Mouse (Mus musculus): Measurements from ENCODE around the gene Klf9. TPM values are rescaled to one million over a fixed set of nuclear protein-coding genes. Genes with fewer than 3 reads are reported as not detected.

Gene Klf9
- 1.2 and 1.4 TPM in 2 replicates for polyA plus RNA-seq (2016; fragmentation: Nextera tagmentation; extraction: Ambion mirVana)

- ATAC-seq (ENCODE audit: low FRiP score): peak; percentile 91
- under 1% methylated on average over 52 of the region's 52 CpGs for WGBS
- no peaks in the 10 kb centered on the region for H3K36me3 ChIP-seq (replicated peaks)
- peaks cover 61% of the 10 kb centered on the region for H3K27me3 ChIP-seq
- H3K27ac ChIP-seq: peak within 1 kb of the TSS; percentile 57; the same call in 1 of the 2 replicates
- H3K9me3 ChIP-seq: no peaks in the 10 kb centered on the region
- peak within 1 kb of the TSS; percentile 90 for H3K4me2 ChIP-seq
- peak within 1 kb of the TSS; percentile 53 for H3K4me3 ChIP-seq (replicated peaks)
- H3K9ac ChIP-seq: peak within 1 kb of the TSS; percentile 54
- H3K4me1 ChIP-seq: peaks cover 25% of the 10 kb centered on the region
Observed at GRCm38 (mm10) chr19:23140689-23141317, at the start of gene Klf9. Klf9 (plus strand) TSS chr19:23141226.

- Histone ChIP-seq H3K4me3 (replicated peaks) (no peak overlapping the region), H3K4me2 (no peak overlapping the region), H3K4me1 (no peaks in the 10 kb centered on the region), H3K9me3 (no peaks in the 10 kb centered on the region), H3K27ac (no peak overlapping the region), H3K9ac (no peak overlapping the region), H3K36me3 (replicated peaks) (no peaks in the 10 kb centered on the region), H3K27me3 (no peaks in the 10 kb centered on the region)
- 84% methylated on average over 4 of the region's 4 CpGs for WGBS
- no peak for ATAC-seq (ENCODE audit: low FRiP score)
Observed at GRCm38 (mm10) chr19:23091586-23091985, 49.4 kb upstream of the Klf9 start.

GRCm38 (mm10) chr19:23093548-23093947 lies 47.5 kb upstream of the Klf9 start:
- Histone ChIP-seq H3K27ac (no peak overlapping the region), H3K36me3 (replicated peaks) (no peaks in the 10 kb centered on the region), H3K9me3 (no peaks in the 10 kb centered on the region), H3K4me1 (no peaks in the 10 kb centered on the region), H3K4me2 (no peak overlapping the region), H3K9ac (no peak overlapping the region), H3K27me3 (no peaks in the 10 kb centered on the region), H3K4me3 (replicated peaks) (no peak overlapping the region)
- ATAC-seq (ENCODE audit: low FRiP score): no peak
- 90% methylated on average over 5 of the region's 5 CpGs for WGBS

GRCm38 (mm10) chr19:23094906-23095305 lies 46.1 kb upstream of the Klf9 start:
- H3K4me3 ChIP-seq (replicated peaks): no peak overlapping the region
- H3K27ac ChIP-seq: no peak overlapping the region
- no peaks in the 10 kb centered on the region for H3K9me3 ChIP-seq
- WGBS: 42% methylated on average over 3 of the region's 3 CpGs
- H3K4me1 ChIP-seq: no peaks in the 10 kb centered on the region
- no peak overlapping the region for H3K9ac ChIP-seq
- ATAC-seq (ENCODE audit: low FRiP score): no peak
- no peaks in the 10 kb centered on the region for H3K27me3 ChIP-seq
- no peaks in the 10 kb centered on the region for H3K36me3 ChIP-seq (replicated peaks)
- no peak overlapping the region for H3K4me2 ChIP-seq

GRCm38 (mm10) chr19:23106859-23107258 lies 34.2 kb upstream of the Klf9 start:
- no peaks in the 10 kb centered on the region for H3K27me3 ChIP-seq
- H3K4me3 ChIP-seq (replicated peaks): no peak overlapping the region
- H3K27ac ChIP-seq: no peak overlapping the region
- no peak overlapping the region for H3K9ac ChIP-seq
- H3K36me3 ChIP-seq (replicated peaks): no peaks in the 10 kb centered on the region
- 84% methylated on average over 5 of the region's 5 CpGs for WGBS
- H3K9me3 ChIP-seq: no peaks in the 10 kb centered on the region
- ATAC-seq (ENCODE audit: low FRiP score): no peak
- H3K4me2 ChIP-seq: no peak overlapping the region
- no peaks in the 10 kb centered on the region for H3K4me1 ChIP-seq

GRCm38 (mm10) chr19:23107335-23107734 lies 33.7 kb upstream of the Klf9 start:
- no peaks in the 10 kb centered on the region for H3K36me3 ChIP-seq (replicated peaks)
- no peak overlapping the region for H3K9ac ChIP-seq
- no peak overlapping the region for H3K4me3 ChIP-seq (replicated peaks)
- H3K27me3 ChIP-seq: no peaks in the 10 kb centered on the region
- H3K4me1 ChIP-seq: no peaks in the 10 kb centered on the region
- ATAC-seq (ENCODE audit: low FRiP score): no peak
- H3K9me3 ChIP-seq: no peaks in the 10 kb centered on the region
- 90% methylated on average over 2 of the region's 2 CpGs for WGBS
- no peak overlapping the region for H3K4me2 ChIP-seq
- H3K27ac ChIP-seq: no peak overlapping the region

GRCm38 (mm10) chr19:23121875-23122274 lies 19.2 kb upstream of the Klf9 start:
- no peak overlapping the region for H3K4me2 ChIP-seq
- no peak for ATAC-seq (ENCODE audit: low FRiP score)
- no peaks in the 10 kb centered on the region for H3K27me3 ChIP-seq
- no peaks in the 10 kb centered on the region; the same call in 1 of the 2 replicates for H3K4me1 ChIP-seq
- WGBS: 20% methylated on average over 10 of the region's 10 CpGs
- H3K27ac ChIP-seq: no peak overlapping the region
- H3K4me3 ChIP-seq (replicated peaks): no peak overlapping the region
- H3K9ac ChIP-seq: no peak overlapping the region
- no peaks in the 10 kb centered on the region for H3K9me3 ChIP-seq
- H3K36me3 ChIP-seq (replicated peaks): no peaks in the 10 kb centered on the region

- H3K36me3 ChIP-seq (replicated peaks): no peaks in the 10 kb centered on the region
- no peak overlapping the region for H3K4me2 ChIP-seq
- no peak for ATAC-seq (ENCODE audit: low FRiP score)
- H3K9ac ChIP-seq: no peak overlapping the region
- 85% methylated on average over 7 of the region's 7 CpGs for WGBS
- H3K4me1 ChIP-seq: no peaks in the 10 kb centered on the region; the same call in 1 of the 2 replicates
- H3K9me3 ChIP-seq: no peaks in the 10 kb centered on the region
- H3K27ac ChIP-seq: no peak overlapping the region
- no peak overlapping the region for H3K4me3 ChIP-seq (replicated peaks)
- H3K27me3 ChIP-seq: no peaks in the 10 kb centered on the region
Observed at GRCm38 (mm10) chr19:23124023-23124550, 16.9 kb upstream of the Klf9 start.

- Histone ChIP-seq H3K4me2 (no peak overlapping the region), H3K36me3 (replicated peaks) (no peaks in the 10 kb centered on the region), H3K4me3 (replicated peaks) (no peak overlapping the region), H3K27ac (no peak overlapping the region), H3K9ac (no peak overlapping the region), H3K9me3 (no peaks in the 10 kb centered on the region), H3K4me1 (no peaks in the 10 kb centered on the region; the same call in 1 of the 2 replicates), H3K27me3 (no peaks in the 10 kb centered on the region)
- WGBS: 80% methylated on average over 9 of the region's 9 CpGs
- ATAC-seq (ENCODE audit: low FRiP score): no peak
Observed at GRCm38 (mm10) chr19:23125227-23126150, 15.5 kb upstream of the Klf9 start.

- WGBS: 96% methylated on average over 2 of the region's 2 CpGs
- no peaks in the 10 kb centered on the region for H3K9me3 ChIP-seq
- no peaks in the 10 kb centered on the region for H3K36me3 ChIP-seq (replicated peaks)
- H3K27me3 ChIP-seq: peaks cover 36% of the 10 kb centered on the region
- no peak overlapping the region for H3K27ac ChIP-seq
- no peak overlapping the region for H3K4me3 ChIP-seq (replicated peaks)
- ATAC-seq (ENCODE audit: low FRiP score): no peak
- no peak overlapping the region for H3K9ac ChIP-seq
- peaks cover 16% of the 10 kb centered on the region for H3K4me1 ChIP-seq
- H3K4me2 ChIP-seq: no peak overlapping the region
Observed at GRCm38 (mm10) chr19:23129908-23130307, 11.1 kb upstream of the Klf9 start.

GRCm38 (mm10) chr19:23132106-23132635 lies 8.9 kb upstream of the Klf9 start:
- Histone ChIP-seq H3K27me3 (peaks cover 58% of the 10 kb centered on the region), H3K36me3 (replicated peaks) (no peaks in the 10 kb centered on the region), H3K27ac (no peak overlapping the region), H3K4me2 (no peak overlapping the region), H3K4me3 (replicated peaks) (no peak overlapping the region), H3K9me3 (no peaks in the 10 kb centered on the region), H3K4me1 (peaks cover 36% of the 10 kb centered on the region), H3K9ac (no peak overlapping the region)
- 65% methylated on average over 3 of the region's 3 CpGs for WGBS
- ATAC-seq (ENCODE audit: low FRiP score): no peak

- H3K27me3 ChIP-seq: peaks cover 63% of the 10 kb centered on the region
- no peaks in the 10 kb centered on the region for H3K36me3 ChIP-seq (replicated peaks)
- no peak overlapping the region for H3K4me2 ChIP-seq
- WGBS: 26% methylated on average over 7 of the region's 7 CpGs
- no peak overlapping the region for H3K27ac ChIP-seq
- no peak for ATAC-seq (ENCODE audit: low FRiP score)
- no peak overlapping the region for H3K9ac ChIP-seq
- H3K9me3 ChIP-seq: no peaks in the 10 kb centered on the region
- peaks cover 36% of the 10 kb centered on the region for H3K4me1 ChIP-seq
- H3K4me3 ChIP-seq (replicated peaks): no peak overlapping the region
Observed at GRCm38 (mm10) chr19:23132720-23133426, 8.2 kb upstream of the Klf9 start.
